Mouse (Mus musculus) thymus, postnatal 10 days (tissue): Measurements from ENCODE around the gene Slc22a14.
A peak's percentile ranks its signal among the peaks of the same experiment; 100 is the strongest.
"Not testable (repeated sequence)": the region's sequence is repeated elsewhere in the genome, so short reads cannot be mapped to it uniquely, and the experiment has no call there.

Source experiments
- DNase-seq, 2 experiments: peaks; one replicate each; pipeline ENCODE4 v3.0.0; 2021; ENCODE audit warnings: low spot score in 2 of 2

Gene Slc22a14

GRCm38 (mm10) chr9:119365284-119365683 lies at the start of gene Slc22a14:
Gene Slc22a14 (minus strand): TSS chr9:119365553.
- DNase-seq: no peak

DNA sequence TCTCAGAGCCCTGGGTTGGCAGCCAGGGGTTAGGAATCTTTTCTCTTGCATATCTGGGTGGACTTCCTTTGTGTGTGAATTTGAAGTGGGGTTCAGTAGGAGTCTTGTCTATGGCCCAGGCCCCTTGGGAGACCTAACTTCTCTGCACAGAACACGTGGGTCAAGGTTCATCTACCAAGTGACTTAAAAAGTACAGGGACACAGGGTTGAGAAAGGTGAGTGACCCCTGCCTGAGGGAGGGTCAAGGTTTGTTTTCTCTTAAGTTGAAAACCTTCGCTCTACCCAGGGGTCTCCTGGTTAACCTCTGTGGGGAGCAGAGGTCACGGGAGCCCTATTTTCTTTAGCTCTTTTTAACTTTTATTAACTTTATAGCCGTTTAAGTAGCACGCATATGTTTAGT lies 44.5 kb upstream of the Slc22a14 start:
- no peak for DNase-seq

DNA sequence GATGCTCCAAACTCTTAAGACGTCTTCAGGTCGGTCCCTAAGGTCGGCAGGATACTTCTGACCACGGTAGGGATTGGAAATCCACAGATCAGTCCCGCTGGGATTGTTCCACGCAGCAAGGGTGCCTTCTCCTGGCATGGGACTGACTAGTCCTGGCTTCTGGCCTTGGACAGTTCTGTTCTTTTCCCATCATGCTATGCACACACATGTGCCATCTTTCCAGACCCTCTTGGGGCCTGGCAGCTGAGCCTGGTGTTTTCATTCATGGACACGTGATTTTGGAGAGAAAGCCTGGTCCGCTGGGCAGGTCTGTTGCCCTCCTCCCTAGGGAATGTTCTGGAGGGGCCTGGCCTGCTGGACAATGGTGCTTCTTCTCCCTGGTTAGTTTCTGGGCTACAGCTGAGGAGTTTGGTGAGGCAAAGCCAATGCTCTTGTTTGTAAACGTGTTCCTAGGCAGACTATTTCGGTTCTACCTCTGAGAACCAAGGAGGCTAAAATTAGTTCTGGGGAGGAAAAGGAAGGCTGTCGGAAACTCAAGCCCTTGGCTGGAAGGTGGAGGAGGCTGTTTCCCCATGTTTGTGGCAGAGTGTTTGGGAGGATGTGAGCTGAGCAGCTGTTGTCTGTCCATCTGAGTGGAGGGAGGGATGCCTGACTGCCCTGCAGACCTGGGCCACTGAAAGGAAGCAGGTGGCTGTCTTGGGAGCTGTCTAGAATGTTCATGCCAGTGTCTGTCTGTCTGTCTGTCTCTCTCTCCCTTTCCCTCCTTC lies 43.7 kb upstream of the Slc22a14 start:
- DNase-seq: no peak

DNA sequence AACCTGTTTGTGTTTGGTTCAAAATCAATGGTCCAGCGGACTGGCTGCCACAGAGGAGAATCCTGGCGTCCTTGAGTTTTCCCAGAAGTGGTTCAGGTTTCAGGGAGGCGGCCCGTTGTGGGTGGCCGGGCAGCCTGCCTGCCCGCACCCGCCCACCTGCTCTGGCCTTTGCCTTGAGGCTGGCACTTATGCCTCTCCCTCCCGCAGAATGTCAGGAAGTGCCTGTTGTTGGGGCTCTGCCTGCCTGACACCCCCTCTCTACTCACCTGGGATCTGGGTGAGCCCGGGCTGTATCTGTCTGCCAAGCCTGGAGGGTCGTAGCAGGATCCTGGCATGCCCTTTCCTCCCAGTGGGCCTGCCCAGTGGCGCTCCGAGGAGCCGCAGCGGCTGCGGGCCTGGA lies 42.5 kb upstream of the Slc22a14 start:
- DNase-seq: no peak

DNA sequence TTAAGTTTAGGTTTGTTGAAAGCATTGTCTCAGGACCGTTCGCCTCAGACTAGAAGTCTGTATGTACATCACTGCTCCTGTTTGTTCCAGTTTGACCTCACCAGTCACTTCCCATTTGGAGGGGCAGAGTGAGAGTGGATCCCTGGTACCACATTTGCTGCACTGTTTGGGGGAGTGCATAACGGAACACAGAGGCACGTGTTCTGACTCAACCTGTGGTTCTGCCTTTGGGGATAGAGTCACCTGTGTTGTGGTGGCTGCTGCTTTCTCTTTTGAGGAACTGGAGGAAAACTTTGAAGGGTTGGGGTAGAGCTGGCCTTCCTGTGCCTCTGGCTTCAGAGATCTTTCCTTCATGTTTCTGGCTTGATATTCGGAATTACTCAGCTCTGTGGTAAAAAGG lies 38.7 kb upstream of the Slc22a14 start:
- DNase-seq: no peak

GRCm38 (mm10) chr9:119403236-119403641 lies 37.9 kb upstream of the Slc22a14 start:
- DNase-seq: no peak

DNA sequence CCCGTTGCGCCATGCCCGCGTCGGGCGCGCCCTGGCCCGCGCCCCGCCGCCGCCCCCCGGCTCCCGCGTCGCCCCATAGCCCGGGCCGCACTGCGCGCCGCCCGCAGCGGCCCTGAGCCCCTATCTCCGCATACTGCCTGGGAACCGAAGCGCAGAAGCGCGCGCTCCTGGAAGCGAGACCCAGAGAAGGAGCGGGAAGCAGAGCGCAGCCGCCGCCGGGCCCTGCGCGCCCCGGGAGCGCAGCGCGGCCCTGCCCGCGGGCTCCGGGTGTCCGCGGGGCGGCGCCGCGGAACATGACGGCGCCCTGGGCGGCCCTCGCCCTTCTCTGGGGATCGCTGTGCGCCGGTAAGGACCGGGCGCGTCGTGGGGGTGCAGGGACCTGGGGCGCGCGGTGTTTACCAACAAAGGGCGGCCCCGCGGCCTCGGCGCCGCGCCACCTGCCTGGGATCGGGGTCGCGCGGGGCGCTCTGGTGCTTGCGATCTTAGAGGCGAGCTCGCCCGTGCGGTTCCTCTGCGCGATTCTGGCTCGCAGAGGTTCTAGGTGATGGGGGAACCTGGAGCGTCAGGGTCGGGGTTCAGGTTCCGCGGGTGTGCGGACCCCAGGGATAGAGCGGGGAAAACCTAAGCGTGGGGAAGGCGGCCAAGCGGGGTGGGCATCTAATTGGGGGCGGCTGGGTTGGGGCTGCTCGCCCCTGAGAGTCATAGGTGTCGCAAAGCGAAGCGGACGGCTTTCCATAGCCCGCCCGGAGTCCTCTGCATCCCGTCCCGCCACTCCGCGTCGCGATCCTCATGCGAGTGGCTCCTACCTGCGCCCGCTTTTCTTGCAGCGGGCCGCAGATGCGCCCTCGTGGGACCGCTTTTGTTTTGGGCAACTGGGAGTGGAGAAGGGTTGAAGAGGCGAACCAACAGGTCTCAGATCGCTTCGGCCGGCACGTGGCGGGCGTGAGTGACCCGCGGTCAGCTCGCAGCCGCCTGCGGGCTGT lies 37.2 kb upstream of the Slc22a14 start:
- DNase-seq: peak; percentile 29 to 51

DNA sequence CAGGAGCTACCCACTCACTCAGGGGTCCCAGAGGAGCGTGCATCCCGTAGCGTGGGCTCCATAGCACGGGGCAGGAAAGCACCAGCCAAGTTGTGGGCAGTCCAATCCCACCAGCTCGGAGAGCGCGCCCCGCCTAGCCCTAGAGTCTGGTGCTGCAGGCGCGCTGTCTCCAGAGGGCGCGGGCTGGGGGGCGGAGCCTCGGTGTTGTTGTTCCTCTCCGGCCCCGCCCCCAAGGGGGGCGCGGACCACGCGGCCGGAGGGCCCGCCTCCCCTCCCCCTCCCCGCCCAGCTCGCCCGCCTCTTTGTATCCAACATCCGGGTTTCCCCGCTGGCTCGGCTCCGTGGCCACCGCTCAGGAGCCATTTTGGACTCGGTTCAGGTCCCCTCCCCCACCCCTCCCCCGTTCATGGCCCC lies 36.5 kb upstream of the Slc22a14 start, which contains the start of gene Acvr2b:
Acvr2b (plus strand) TSS at position 318 of the 414 bp plus-strand sequence.
- peak; percentile 89 to 95 for DNase-seq

DNA sequence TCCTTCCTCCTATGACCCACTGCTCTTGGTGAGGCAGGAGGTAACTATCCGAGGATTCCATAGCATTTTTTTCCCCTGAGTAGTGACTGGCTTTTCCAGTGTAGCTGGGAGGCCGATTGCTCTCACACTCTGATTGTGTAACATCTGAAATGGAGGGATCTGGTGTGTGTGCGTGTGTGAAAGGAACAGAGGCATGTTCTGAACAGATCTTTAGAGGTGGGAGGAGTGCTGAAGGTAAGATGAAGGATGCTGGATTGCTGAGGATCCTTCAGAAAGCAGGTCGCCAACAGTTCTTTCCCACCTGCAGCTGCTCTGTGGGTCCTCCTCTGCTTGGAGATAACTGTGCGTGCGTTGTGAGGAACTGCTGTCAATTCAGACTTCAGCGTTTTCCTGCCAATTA lies 36.0 kb upstream of the Slc22a14 start:
- DNase-seq: no peak

GRCm38 (mm10) chr9:119394808-119395207 lies 29.5 kb upstream of the Slc22a14 start:
- DNase-seq: no peak

DNA sequence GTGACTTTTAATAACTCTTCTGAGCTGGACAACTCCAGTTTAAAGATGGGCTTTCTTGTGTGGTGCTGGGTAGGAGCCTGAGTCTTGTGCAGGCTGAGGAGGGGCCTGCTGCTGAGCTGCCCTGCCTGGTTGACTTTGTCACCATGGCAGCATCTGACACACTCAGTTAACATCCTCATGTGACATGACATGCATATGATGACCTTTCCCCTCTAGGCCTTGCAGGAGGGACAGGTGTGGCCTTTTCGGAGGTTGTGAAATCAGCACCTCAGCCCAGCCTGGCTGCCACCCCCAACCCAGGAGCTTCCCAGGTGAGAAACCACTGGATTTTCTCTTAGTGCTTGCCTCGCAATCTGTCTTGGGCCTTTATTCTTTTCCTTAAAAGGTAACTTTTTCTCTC lies 24.9 kb upstream of the Slc22a14 start:
- no peak for DNase-seq

GRCm38 (mm10) chr9:119388956-119389355 lies 23.6 kb upstream of the Slc22a14 start:
- DNase-seq: no peak

DNA sequence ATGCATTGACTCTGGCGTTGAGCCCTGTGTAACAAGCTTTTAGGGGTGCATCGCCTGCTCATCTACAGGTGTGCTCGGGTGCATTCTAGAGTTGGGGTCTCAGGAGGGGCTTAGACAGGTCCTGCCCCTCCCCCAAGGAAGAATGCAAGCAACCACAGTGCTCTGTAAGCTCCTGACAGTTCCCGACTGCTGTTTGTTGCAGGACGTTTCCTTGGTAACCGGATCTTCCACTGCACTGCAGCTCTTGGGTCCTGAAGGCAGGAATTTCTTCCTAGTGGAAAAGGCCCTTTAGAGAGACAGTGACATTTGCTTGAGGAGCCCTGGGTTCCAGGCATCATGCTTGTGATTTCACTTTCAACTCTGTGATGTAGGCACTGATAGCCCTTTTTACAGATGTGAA lies 17.2 kb upstream of the Slc22a14 start:
- no peak for DNase-seq

DNA sequence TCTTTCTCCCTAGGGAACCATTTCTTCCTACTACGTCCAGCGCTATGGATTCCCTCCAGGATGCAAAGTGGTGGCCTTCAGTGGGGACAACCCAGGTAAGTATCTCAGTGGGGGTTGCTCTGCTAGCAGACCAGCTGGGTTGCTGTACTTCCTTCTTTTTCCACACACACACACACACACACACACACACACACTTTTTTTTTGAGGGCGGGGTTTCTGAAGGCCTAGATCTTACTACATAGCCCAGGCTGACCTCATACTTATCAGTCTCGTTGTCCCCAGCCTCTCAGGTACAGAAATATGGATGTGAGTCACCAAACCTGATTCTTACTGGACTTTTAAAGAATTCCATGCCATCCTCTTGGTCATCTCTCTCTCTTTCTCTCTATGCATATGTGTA lies 12.9 kb upstream of the Slc22a14 start:
- DNase-seq: no peak

DNA sequence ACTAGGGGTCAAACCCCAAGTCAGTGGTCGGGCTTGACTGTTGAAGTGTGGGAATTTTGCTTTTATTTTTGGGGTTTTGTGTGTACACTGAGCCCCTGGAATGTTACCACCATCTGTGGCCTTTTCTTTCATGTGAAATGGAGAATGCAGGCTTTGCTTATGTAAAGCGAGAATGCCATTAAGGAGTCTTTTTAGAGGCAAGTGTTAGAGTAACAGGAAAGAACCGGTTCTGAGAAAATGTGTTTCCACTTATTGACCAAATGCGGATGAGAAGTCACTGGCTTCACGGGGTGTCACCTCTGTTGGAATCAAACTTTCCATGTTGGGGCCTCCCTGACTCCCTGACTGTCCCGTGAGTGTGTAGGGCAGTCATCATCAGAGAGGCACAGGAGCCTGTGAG lies 10.2 kb upstream of the Slc22a14 start:
- DNase-seq: no peak

- no peak for DNase-seq
These were observed 9.7 kb upstream of the Slc22a14 start for GRCm38 (mm10) chr9:119375008-119375407.

GRCm38 (mm10) chr9:119371251-119371650 lies 5.9 kb upstream of the Slc22a14 start:
- no peak for DNase-seq

GRCm38 (mm10) chr9:119370770-119371169 lies 5.4 kb upstream of the Slc22a14 start:
- not testable (repeated sequence) for DNase-seq

- DNase-seq: no peak
These were observed 3.0 kb upstream of the Slc22a14 start for GRCm38 (mm10) chr9:119368367-119368766.

DNA sequence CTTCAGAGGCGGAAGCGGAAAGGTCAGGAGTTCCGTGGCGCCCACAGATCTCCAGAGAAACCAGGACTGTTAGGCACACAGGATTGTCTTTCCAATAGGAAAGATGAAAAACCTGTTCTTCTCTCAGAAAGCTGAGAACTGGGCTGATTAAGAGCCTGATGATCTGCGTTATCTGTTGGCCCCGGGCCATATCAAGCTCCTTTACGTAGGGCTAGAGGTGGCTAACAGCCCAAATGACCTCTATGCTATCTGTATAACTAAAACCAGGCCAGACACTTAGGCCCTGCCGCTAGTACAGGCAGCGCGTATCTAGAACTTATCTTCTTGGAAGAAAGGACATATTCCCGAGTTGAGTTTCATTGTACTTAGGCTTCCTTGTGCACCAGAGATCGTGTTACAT lies 2.1 kb downstream of the Slc22a14 start:
- no peak for DNase-seq

- DNase-seq: no peak
These were observed 3.9 kb downstream of the Slc22a14 start for GRCm38 (mm10) chr9:119361416-119361815.

DNA sequence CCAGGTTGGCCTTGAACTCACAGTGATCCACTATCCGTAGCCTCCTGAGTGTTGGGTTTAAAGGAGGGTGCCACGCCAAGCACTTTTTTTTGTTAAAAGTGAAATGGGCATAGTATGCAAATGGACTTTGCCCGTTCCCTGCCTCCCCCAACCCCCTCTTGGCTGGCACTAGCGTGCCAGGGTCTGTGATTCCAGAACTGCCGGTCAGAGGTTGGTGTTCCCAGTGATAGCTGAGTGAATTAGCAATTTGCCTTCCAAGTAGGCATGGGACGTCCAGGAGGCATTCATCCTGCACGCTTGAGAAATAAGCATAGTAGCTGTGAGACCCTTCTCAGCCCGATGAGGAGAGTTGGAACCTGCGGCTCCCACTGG lies 7.3 kb downstream of the Slc22a14 start:
- no peak for DNase-seq
